Mouse (Mus musculus): ENCODE data around the gene Irf1.

- TF ChIP-seq POLR2A (IDR thresholded peaks at IDR 0.05; ENCODE audit: control insufficient read depth, extremely low read depth, insufficient read depth, low read length, poor library complexity): no peak
- TF ChIP-seq CTCF (IDR thresholded peaks at IDR 0.05; ENCODE audit: borderline replicate concordance, control insufficient read depth, extremely low read depth, insufficient read depth, low read length, poor library complexity): no peak
These were observed 20.5 kb upstream of the Irf1 start for GRCm38 (mm10) chr11:53749306-53749705.

Data from thymus, adult 2 months (tissue).